Mouse (Mus musculus) heart, embryonic 11.5 days (tissue): ENCODE results near the gene Ankrd34a. TPM values are rescaled to one million over a fixed set of nuclear protein-coding genes. Genes with fewer than 3 reads are reported as not detected.

Experiments
- polyA plus RNA-seq: library from polyadenylated mRNA; unstranded; fragments of >200 nt; fragmentation: Nextera tagmentation; extraction: Ambion mirVana; gene quantifications from 2 replicates; pipeline ENCODE4 v1.2.1, GENCODE M21; 2014

Gene Ankrd34a
- polyA plus RNA-seq, 1 experiment from 2014 or later, result 9.0 TPM

Other genes with a start within 250 kb of the Ankrd34a start
- gene BC107364, start 144.3 kb upstream of the Ankrd34a start, polyA plus RNA-seq, result 0.43 TPM in 1 of 2 replicates, not detected in the other
- 7.4 and 9.3 TPM in 2 replicates for gene Hfe2, start 71.5 kb upstream of the Ankrd34a start, polyA plus RNA-seq
- 106 and 121 TPM in 2 replicates for gene Txnip, start 38.7 kb upstream of the Ankrd34a start, polyA plus RNA-seq
- gene Gm16253, start 19.7 kb upstream of the Ankrd34a start, polyA plus RNA-seq, result 1.2 and 1.5 TPM in 2 replicates
- 21.4 and 23.8 TPM in 2 replicates for gene Polr3gl, start 2.5 kb upstream of the Ankrd34a start, polyA plus RNA-seq
- gene Lix1l, start 4.5 kb downstream of the Ankrd34a start, polyA plus RNA-seq, result 6.4 and 6.7 TPM in 2 replicates
- 124 TPM in 2 replicates for gene Rbm8a, start 33.3 kb downstream of the Ankrd34a start, polyA plus RNA-seq
- gene Pex11b, start 38.7 kb downstream of the Ankrd34a start, polyA plus RNA-seq, result 37.4 and 37.7 TPM in 2 replicates
- gene Gm42957, start 38.8 kb downstream of the Ankrd34a start, polyA plus RNA-seq, result not detected in 2 replicates
- gene Itga10, start 48.9 kb downstream of the Ankrd34a start, polyA plus RNA-seq, result 0.54 and 0.83 TPM in 2 replicates
- 0.15 and 0.33 TPM in 2 replicates for gene Ankrd35, start 73.5 kb downstream of the Ankrd34a start, polyA plus RNA-seq
- gene Pias3, start 99.7 kb downstream of the Ankrd34a start, polyA plus RNA-seq, result 26.9 and 30.2 TPM in 2 replicates
- gene Nudt17, start 111.9 kb downstream of the Ankrd34a start, polyA plus RNA-seq, result 7.4 and 9.3 TPM in 2 replicates
- gene Polr3c, start 131.0 kb downstream of the Ankrd34a start, polyA plus RNA-seq, result 31.4 and 32.7 TPM in 2 replicates
- 53.9 and 56.1 TPM in 2 replicates for gene Rnf115, start 131.0 kb downstream of the Ankrd34a start, polyA plus RNA-seq
- 0.10 TPM in 1 of 2 replicates, not detected in the other for gene Pdzk1, start 232.6 kb downstream of the Ankrd34a start, polyA plus RNA-seq
- 0.14 TPM in 1 of 2 replicates, not detected in the other for gene Cd160, start 232.7 kb downstream of the Ankrd34a start, polyA plus RNA-seq